Comparison of ENCODE assay signal across 21 mouse cellular contexts in the genomic region with DNA sequence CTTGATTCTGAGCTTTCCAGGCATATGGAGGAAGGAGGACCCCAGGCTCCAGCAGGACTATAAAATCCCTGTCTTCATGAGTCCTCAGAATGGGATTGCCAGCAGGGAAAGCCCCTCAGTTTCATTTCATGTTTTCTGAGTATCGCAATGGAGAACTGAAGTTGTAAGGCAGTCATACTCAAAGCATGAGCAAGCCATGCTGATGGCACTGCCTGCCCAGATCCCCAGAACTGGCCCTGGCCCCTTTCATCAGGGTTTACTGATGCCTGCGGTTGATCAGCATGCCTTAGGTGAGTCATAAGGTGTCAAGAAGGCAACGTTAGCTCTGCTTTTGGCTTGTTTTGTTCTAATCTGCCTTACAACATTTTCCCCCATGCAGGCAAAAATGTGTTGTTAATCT. TPM values are rescaled to one million over a fixed set of nuclear protein-coding genes. Genes with fewer than 3 reads are reported as not detected.
A peak's percentile ranks its signal among the peaks of the same experiment; 100 is the strongest.
DNase-seq lines count a peak whose midpoint lies in the region; ATAC-seq and TF ChIP-seq lines count a peak whose summit lies in the region.
"Had no signal": no experiment of that assay in that cellular context is flagged by ENCODE, and none has a peak within 500 bp of the region (broad histone marks: within the 10 kb centered on the region; RNA-seq: fewer than 3 reads in every experiment).

No protein-coding gene starts in this region.

- peaks cover 20 to 40% of the 10 kb centered on the region in 2 experiments for H3K4me1 ChIP-seq in CH12.LX (ENCODE audit: control insufficient read depth in 1 of 2, insufficient read depth in 2 of 2)
- H3K4me1 ChIP-seq: embryonic facial prominence, embryonic 10.5 days; heart, embryonic 12.5 days; hindbrain, embryonic 15.5 days; liver, embryonic 15.5 days; midbrain, embryonic 10.5 days had no signal

- H3K79me2 ChIP-seq in CH12.LX (replicated peaks; ENCODE audit: control insufficient read depth, extremely low read depth, insufficient read depth, poor library complexity, severe bottlenecking): no peaks in the 10 kb centered on the region

- no peaks in the 10 kb centered on the region for H3K27me3 ChIP-seq in CH12.LX (replicated peaks)
- H3K27me3 ChIP-seq: forebrain, embryonic 15.5 days; heart, embryonic 12.5 days; hindbrain, embryonic 15.5 days; liver, embryonic 15.5 days had no signal

- TF ChIP-seq POLR2A in CH12.LX (IDR thresholded peaks at IDR 0.05; ENCODE audit: low read depth, low read length): no peak

- H3K36me3 ChIP-seq in CH12.LX (replicated peaks in 1 of 2; ENCODE audit: control insufficient read depth in 1 of 2, insufficient read depth in 1 of 2, low read length in 1 of 2): no peaks in the 10 kb centered on the region
- H3K36me3 ChIP-seq: embryonic facial prominence, embryonic 10.5 days; forebrain, embryonic 15.5 days; heart, embryonic 12.5 days; hindbrain, embryonic 15.5 days; liver, embryonic 15.5 days; midbrain, embryonic 10.5 days had no signal

- dilution Hi-C loops in CH12.LX (cut with MboI; ENCODE audit: extremely low pct_ligation_motif_present, extremely low pct_unique_long_range_greater_than_20kb, low sequenced_read_pairs): no loop called here

- no peak overlapping the region for H3K9ac ChIP-seq in CH12.LX (ENCODE audit: insufficient read depth, low read depth)
- H3K9ac ChIP-seq: forebrain, embryonic 15.5 days; heart, embryonic 12.5 days; hindbrain, embryonic 15.5 days; liver, embryonic 15.5 days had no signal

- ATAC-seq in inflammation-experienced regulatory T-cells, adult 6 months: peak; percentile 58

- TF ChIP-seq RAD21 in CH12.LX (IDR thresholded peaks at IDR 0.05; ENCODE audit: low read depth, low read length): no peak; the same call in 1 of the 2 replicates

- in situ Hi-C loops in CH12.LX (cut with MboI; ENCODE audit: low pct_ligation_motif_present, low pct_unique_long_range_greater_than_20kb, low sequenced_read_pairs): no loop called here

- peak overlapping the region; percentile 76; the same call in 1 of the 2 replicates for H3K27ac ChIP-seq in CH12.LX (ENCODE audit: insufficient read depth, low read depth)
- H3K27ac ChIP-seq: embryonic facial prominence, embryonic 10.5 days; forebrain, embryonic 15.5 days; hindbrain, embryonic 15.5 days; liver, embryonic 15.5 days; midbrain, embryonic 10.5 days had no signal

- H3K4me2 ChIP-seq in CH12.LX (ENCODE audit: insufficient read depth, low read depth, poor library complexity, severe bottlenecking): peak overlapping the region; percentile 32
- H3K4me2 ChIP-seq: forebrain, embryonic 15.5 days; heart, embryonic 12.5 days; hindbrain, embryonic 15.5 days; liver, embryonic 15.5 days had no signal

- TF ChIP-seq CTCF in CH12.LX (conservative IDR thresholded peaks at IDR 0.05 in 1 of 2, IDR thresholded peaks at IDR 0.05 in 1 of 2; ENCODE audit: low read depth in 2 of 2, low read length in 2 of 2): no peak

- peak; percentile 93 for TF ChIP-seq EP300 in CH12.LX (IDR thresholded peaks at IDR 0.05; ENCODE audit: low read length)

- peak; percentile 29 to 55 for DNase-seq in urinary bladder, postnatal 36 days (ENCODE audit: low spot score in 2 of 2)
- no peak for DNase-seq in urinary bladder, postnatal 25 days (ENCODE audit: low spot score)
- DNase-seq in CH12.LX (ENCODE audit: extremely low read depth): peak; percentile 90
- no peak for DNase-seq in adrenal gland, adult (ENCODE audit: inconsistent age in 2 of 2, low spot score in 1 of 2)
- DNase-seq in neural tube, embryonic 10.5 days (ENCODE audit: extremely low spot score, low spot score): no peak
- DNase-seq in retina, postnatal 1 day: no peak
- DNase-seq: adrenal gland, adult 2 months; cerebellum, postnatal 36 days; heart, postnatal 36 days; kidney, adult 2 months; kidney, postnatal 14 days; lung, postnatal 14 days; thymus, postnatal 4 days had no signal

- no peak overlapping the region for H3K4me3 ChIP-seq in CH12.LX (replicated peaks in 1 of 3; ENCODE audit: low read depth in 2 of 3, low read length in 2 of 3, poor library complexity in 1 of 3)
- H3K4me3 ChIP-seq: embryonic facial prominence, embryonic 10.5 days; forebrain, embryonic 15.5 days; heart, embryonic 12.5 days; hindbrain, embryonic 15.5 days; liver, embryonic 15.5 days; midbrain, embryonic 10.5 days; myocyte had no signal

- H3K9me3 ChIP-seq in CH12.LX (replicated peaks; ENCODE audit: low read length): no peaks in the 10 kb centered on the region
- H3K9me3 ChIP-seq: embryonic facial prominence, embryonic 10.5 days; forebrain, embryonic 15.5 days; heart, embryonic 12.5 days; hindbrain, embryonic 15.5 days; liver, embryonic 15.5 days; midbrain, embryonic 10.5 days had no signal

TF ChIP-seq in CH12.LX, 34 proteins besides CTCF, POLR2A, EP300 and RAD21:
- peak; percentile 83 for TF ChIP-seq MEF2A (IDR thresholded peaks at IDR 0.05; ENCODE audit: borderline replicate concordance, low read depth, low read length)
- TF ChIP-seq JUND (conservative IDR thresholded peaks at IDR 0.05; ENCODE audit: low read depth, low read length): peak; percentile 68; the same call in 1 of the 2 replicates
- TF ChIP-seq ETS1 (conservative IDR thresholded peaks at IDR 0.05; ENCODE audit: low read depth, low read length): peak; percentile 84
- TF ChIP-seq ZMIZ1 (IDR thresholded peaks at IDR 0.05; ENCODE audit: low read depth, low read length): no peak
- TF ChIP-seq CHD1 (IDR thresholded peaks at IDR 0.05; ENCODE audit: low read depth, low read length): no peak
- 0 out of 2 replicates have a peak, but pooled peaks have one; percentile 35 for TF ChIP-seq ZNF384 (IDR thresholded peaks at IDR 0.05; ENCODE audit: low read depth, low read length)
- 0 out of 2 replicates have a peak, but pooled peaks have one; percentile 49 for TF ChIP-seq CHD2 (IDR thresholded peaks at IDR 0.05; ENCODE audit: low read length)
- no peak for TF ChIP-seq ELF1 (IDR thresholded peaks at IDR 0.05; ENCODE audit: low read depth, low read length)
- peak; percentile 83 for TF ChIP-seq RCOR1 (conservative IDR thresholded peaks at IDR 0.05; ENCODE audit: low read depth, low read length)
- TF ChIP-seq ZC3H11A (IDR thresholded peaks at IDR 0.05; ENCODE audit: low read depth, low read length): no peak
- no peak for TF ChIP-seq MXI1 (IDR thresholded peaks at IDR 0.05; ENCODE audit: low read depth, low read length)
- peak; percentile 95 for TF ChIP-seq IRF4 (IDR thresholded peaks at IDR 0.05; ENCODE audit: low read depth, low read length)
- TF ChIP-seq MAX (IDR thresholded peaks at IDR 0.05; ENCODE audit: low read length): peak; percentile 80
- peak; percentile 66; the same call in 1 of the 2 replicates for TF ChIP-seq MAFK (IDR thresholded peaks at IDR 0.05; ENCODE audit: insufficient replicate concordance, low read length)
- TF ChIP-seq NRF1 (IDR thresholded peaks at IDR 0.05; ENCODE audit: low read depth, low read length): no peak
- TF ChIP-seq KAT2A (IDR thresholded peaks at IDR 0.05; ENCODE audit: insufficient replicate concordance, low read length): no peak
- peak; percentile 66 for TF ChIP-seq JUN (IDR thresholded peaks at IDR 0.05; ENCODE audit: insufficient read depth, low read depth, low read length)
- TF ChIP-seq TCF12 (IDR thresholded peaks at IDR 0.05; ENCODE audit: low read depth, low read length): peak; percentile 65; the same call in 1 of the 2 replicates
- peak; percentile 88 for TF ChIP-seq BHLHE40 (IDR thresholded peaks at IDR 0.05; ENCODE audit: low read depth, low read length)
- TF ChIP-seq MYC (IDR thresholded peaks at IDR 0.05; ENCODE audit: low read depth, low read length): peak; percentile 87; the same call in 1 of the 2 replicates

RNA-seq across cellular contexts. Expression of a gene that starts 45.0 kb away (rescaled TPM):
- total RNA-seq in CH12.LX (2012; rRNA removed): 7.8 and 8.1 TPM in 2 replicates
- total RNA-seq in CH12.LX (2014; rRNA removed): 13.8 and 15.7 TPM in 2 replicates
- polyA plus RNA-seq in CH12.LX (2012; ENCODE audit: insufficient read length, low read depth): 12.0 and 16.3 TPM in 2 replicates
- 10 to 100 TPM; 27.9 to 49.8 (median 37.4) TPM for polyA plus RNA-seq in inflammation-experienced regulatory T-cells, adult 6 months (2017; shearing (Covaris generic))

RNA-seq across cellular contexts. Expression of a gene that starts 48.0 kb away (rescaled TPM):
- total RNA-seq in CH12.LX (2012; rRNA removed) (5.6 and 6.0 TPM in 2 replicates), CH12.LX (2014; rRNA removed) (5.2 and 5.6 TPM in 2 replicates)
- 8.2 and 8.8 TPM in 2 replicates for polyA plus RNA-seq in CH12.LX (2012; ENCODE audit: insufficient read length, low read depth)
- 10 to 100 TPM; 20.8 to 32.2 (median 28.9) TPM for polyA plus RNA-seq in inflammation-experienced regulatory T-cells, adult 6 months (2017; shearing (Covaris generic))

Comparison
In these comparisons a context has a peak if more than half of its experiments do, and no peak if none do; other contexts are left out.
1. DNase-seq: peak in urinary bladder, postnatal 36 days (2 of 2) and CH12.LX (single experiment); none in urinary bladder, postnatal 25 days (single experiment), adrenal gland, adult (0 of 2), neural tube, embryonic 10.5 days (single experiment) and retina, postnatal 1 day (single experiment).